Comparison of ENCODE assay signal across 8 mouse cellular contexts in genomic region chr14:103718836-103719575, GRCm38 (mm10).
DNase-seq lines count a peak whose midpoint lies in the region; ATAC-seq and TF ChIP-seq lines count a peak whose summit lies in the region.

No protein-coding gene starts in this region.

- H3K4me1 ChIP-seq in E14TG2a.4 (replicated peaks; ENCODE audit: low read depth, low read length), result no peaks in the 10 kb centered on the region; the same call in 1 of the 2 replicates
- peaks cover 9% of the 10 kb centered on the region; the same call in 1 of the 2 replicates for H3K4me1 ChIP-seq in forebrain, embryonic 11.5 days (replicated peaks; ENCODE audit: control insufficient read depth, insufficient read depth, low read length)
- H3K4me1 ChIP-seq in heart, embryonic 16.5 days (ENCODE audit: control insufficient read depth, insufficient read depth, low read length), result no peaks in the 10 kb centered on the region
- H3K4me1 ChIP-seq in liver, embryonic 13.5 days (replicated peaks), result peaks cover 29% of the 10 kb centered on the region
- H3K4me1 ChIP-seq in stomach, embryonic 15.5 days, result no peaks in the 10 kb centered on the region

- H3K9me3 ChIP-seq in E14TG2a.4 (ENCODE audit: low read length), result no peaks in the 10 kb centered on the region
- no peaks in the 10 kb centered on the region for H3K9me3 ChIP-seq in forebrain, embryonic 11.5 days (ENCODE audit: control insufficient read depth, low read length)
- peaks cover 4% of the 10 kb centered on the region for H3K9me3 ChIP-seq in heart, embryonic 16.5 days (replicated peaks; ENCODE audit: control insufficient read depth, low read length)
- no peaks in the 10 kb centered on the region for H3K9me3 ChIP-seq in liver, embryonic 13.5 days (replicated peaks)
- no peaks in the 10 kb centered on the region for H3K9me3 ChIP-seq in stomach, embryonic 15.5 days

- DNase-seq in c-Kit-positive CD71-positive TER-119-positive erythroid progenitor cells, embryonic 14.5 days (ENCODE audit: low spot score), result peak; percentile 80
- peak; percentile 88 for DNase-seq in forebrain, embryonic 11.5 days (ENCODE audit: low spot score)
- DNase-seq in kidney, postnatal 25 days, result peak; percentile 82 to 97
- peak; percentile 39 for DNase-seq in liver, embryonic 13.5 days
- DNase-seq in natural killer cell, adult 2 months (ENCODE audit: low spot score in 2 of 2), result peak; percentile 60 to 73

- peak overlapping the region; percentile 17; the same call in 1 of the 2 replicates for H3K9ac ChIP-seq in forebrain, embryonic 11.5 days (ENCODE audit: low read length)
- peak overlapping the region; percentile 55 for H3K9ac ChIP-seq in heart, embryonic 16.5 days (ENCODE audit: low read length)
- H3K9ac ChIP-seq in liver, embryonic 13.5 days, result 0 out of 2 replicates have a peak overlapping the region, but pooled peaks have one; percentile 15
- no peak overlapping the region for H3K9ac ChIP-seq in stomach, embryonic 15.5 days

- peak overlapping the region; percentile 32 for H3K4me2 ChIP-seq in forebrain, embryonic 11.5 days (ENCODE audit: low read depth, low read length, severe bottlenecking)
- H3K4me2 ChIP-seq in heart, embryonic 16.5 days (ENCODE audit: low read depth, low read length), result peak overlapping the region; percentile 58
- H3K4me2 ChIP-seq in liver, embryonic 13.5 days, result peak overlapping the region; percentile 36
- H3K4me2 ChIP-seq in stomach, embryonic 15.5 days, result peak overlapping the region; percentile 33

- no peaks in the 10 kb centered on the region for H3K36me3 ChIP-seq in E14TG2a.4 (ENCODE audit: insufficient read depth, low read length)
- H3K36me3 ChIP-seq in forebrain, embryonic 11.5 days (ENCODE audit: control insufficient read depth, insufficient read depth, low read length), result no peaks in the 10 kb centered on the region
- H3K36me3 ChIP-seq in heart, embryonic 16.5 days (ENCODE audit: control insufficient read depth, insufficient read depth), result no peaks in the 10 kb centered on the region
- H3K36me3 ChIP-seq in liver, embryonic 13.5 days, result no peaks in the 10 kb centered on the region
- H3K36me3 ChIP-seq in stomach, embryonic 15.5 days, result no peaks in the 10 kb centered on the region

- peak; percentile 71 for TF ChIP-seq CTCF in E14TG2a.4 (conservative IDR thresholded peaks at IDR 0.05; ENCODE audit: low read length)

- 0 out of 2 replicates have a peak overlapping the region, but pooled peaks have one; percentile 25 for H3K27ac ChIP-seq in forebrain, embryonic 11.5 days (ENCODE audit: low read depth, low read length)
- H3K27ac ChIP-seq in heart, embryonic 16.5 days (ENCODE audit: low read length), result peak overlapping the region; percentile 41; the same call in 1 of the 2 replicates
- H3K27ac ChIP-seq in liver, embryonic 13.5 days, result no peak overlapping the region
- peak overlapping the region; percentile 57; the same call in 1 of the 2 replicates for H3K27ac ChIP-seq in stomach, embryonic 15.5 days

- 21% methylated on average over 15 of the region's 15 CpGs for WGBS in forebrain, embryonic 11.5 days
- 17% methylated on average over 15 of the region's 15 CpGs for WGBS in heart, embryonic 16.5 days
- WGBS in liver, embryonic 13.5 days (ENCODE audit: insufficient replicate concordance), result 9% methylated on average over 15 of the region's 15 CpGs
- WGBS in stomach, embryonic 15.5 days, result 22% methylated on average over 15 of the region's 15 CpGs

- ATAC-seq in forebrain, embryonic 11.5 days (replicated peaks; ENCODE audit: low FRiP score), result peak; percentile 84
- peak; percentile 85 for ATAC-seq in heart, embryonic 16.5 days (replicated peaks; ENCODE audit: extremely low read depth, insufficient read depth, low FRiP score)
- peak; percentile 56 for ATAC-seq in liver, embryonic 13.5 days (ENCODE audit: low read depth)
- ATAC-seq in stomach, embryonic 15.5 days (ENCODE audit: insufficient read depth, low FRiP score, low read depth), result peak; percentile 83

- no peak overlapping the region for H3K4me3 ChIP-seq in E14TG2a.4 (replicated peaks; ENCODE audit: low read length)
- no peak overlapping the region for H3K4me3 ChIP-seq in forebrain, embryonic 11.5 days (ENCODE audit: low read depth, low read length)
- H3K4me3 ChIP-seq in heart, embryonic 16.5 days (ENCODE audit: low read length), result peak overlapping the region; percentile 31
- 0 out of 2 replicates have a peak overlapping the region, but pooled peaks have one; percentile 6 for H3K4me3 ChIP-seq in liver, embryonic 13.5 days (replicated peaks)
- H3K4me3 ChIP-seq in stomach, embryonic 15.5 days (replicated peaks), result no peak overlapping the region

- no peaks in the 10 kb centered on the region for H3K27me3 ChIP-seq in E14TG2a.4 (ENCODE audit: insufficient read depth, low read length)
- no peaks in the 10 kb centered on the region for H3K27me3 ChIP-seq in forebrain, embryonic 11.5 days (ENCODE audit: control insufficient read depth, insufficient read depth, low read length)
- peaks cover 3% of the 10 kb centered on the region; the same call in 1 of the 2 replicates for H3K27me3 ChIP-seq in heart, embryonic 16.5 days (ENCODE audit: control insufficient read depth, insufficient read depth, low read length)
- H3K27me3 ChIP-seq in liver, embryonic 13.5 days, result no peaks in the 10 kb centered on the region
- H3K27me3 ChIP-seq in stomach, embryonic 15.5 days (replicated peaks), result no peaks in the 10 kb centered on the region

Comparison
In these comparisons a context has a peak if more than half of its experiments do, and no peak if none do; other contexts are left out.
1. H3K4me3 ChIP-seq: peak in heart, embryonic 16.5 days (single experiment) and liver, embryonic 13.5 days (single experiment); none in E14TG2a.4 (single experiment), forebrain, embryonic 11.5 days (single experiment) and stomach, embryonic 15.5 days (single experiment).
2. DNase-seq: peak in every context shown above with its lines; median percentile 90 in kidney, postnatal 25 days; 88 in forebrain, embryonic 11.5 days; 80 in c-Kit-positive CD71-positive TER-119-positive erythroid progenitor cells, embryonic 14.5 days; 66 in natural killer cell, adult 2 months; 39 in liver, embryonic 13.5 days.
3. Peak in every context shown above with its lines, with median percentiles within 50 percentile points of each other: ATAC-seq and H3K4me2 ChIP-seq.